Mouse (Mus musculus): Measurements from ENCODE around the gene Krtap4-7. TPM values are rescaled to one million over a fixed set of nuclear protein-coding genes. Genes with fewer than 3 reads are reported as not detected.

The Krtap4-7 gene
- polyA plus RNA-seq (2015; fragmentation: Nextera tagmentation; extraction: Ambion mirVana) = not detected in 2 replicates

GRCm38 (mm10) chr11:99643635-99644139 lies at the start of gene Krtap4-7:
TSS of gene Krtap4-7 (minus strand) at chr11:99644089.

DNA sequence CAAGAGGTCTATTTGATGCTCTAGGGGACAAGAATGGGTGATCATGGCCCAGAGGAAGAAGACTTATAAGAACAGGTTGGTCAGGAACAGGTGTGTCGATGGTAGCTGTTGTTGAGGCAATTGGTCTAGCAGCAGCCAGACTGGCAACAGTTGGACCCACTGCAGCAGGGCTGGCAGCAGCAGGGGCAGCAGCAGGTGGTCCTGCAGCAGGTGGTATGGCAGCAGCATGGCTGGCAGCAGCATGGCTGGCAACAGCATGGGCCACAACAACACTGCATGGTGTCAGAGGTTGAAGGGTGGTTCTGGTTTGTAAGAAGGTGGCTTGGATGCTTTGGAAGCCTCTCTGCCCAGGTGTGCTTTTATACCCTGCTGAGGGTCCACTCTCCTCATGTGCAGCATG lies 46.6 kb upstream of the Krtap4-7 start, which contains the start of gene Gm14190:
Gene Gm14190 (minus strand): TSS at position 278 of the 400 bp plus-strand sequence.

GRCm38 (mm10) chr11:99665860-99666259 lies 22.0 kb upstream of the Krtap4-7 start, which contains the start of gene Krtap4-6:
TSS of gene Krtap4-6 (minus strand) at chr11:99665960.

GRCm38 (mm10) chr11:99658467-99659010 lies 14.7 kb upstream of the Krtap4-7 start, which contains the start of gene Gm11563:
TSS of gene Gm11563 (minus strand) at chr11:99658960.

GRCm38 (mm10) chr11:99650136-99650535 lies 6.2 kb upstream of the Krtap4-7 start, which contains the start of gene Gm11555:
TSS of gene Gm11555 (minus strand) at chr11:99650236.

GRCm38 (mm10) chr11:99634653-99635134 lies 9.2 kb downstream of the Krtap4-7 start, which contains the start of gene Krtap4-2:
TSS of gene Krtap4-2 (minus strand) at chr11:99635084.

DNA sequence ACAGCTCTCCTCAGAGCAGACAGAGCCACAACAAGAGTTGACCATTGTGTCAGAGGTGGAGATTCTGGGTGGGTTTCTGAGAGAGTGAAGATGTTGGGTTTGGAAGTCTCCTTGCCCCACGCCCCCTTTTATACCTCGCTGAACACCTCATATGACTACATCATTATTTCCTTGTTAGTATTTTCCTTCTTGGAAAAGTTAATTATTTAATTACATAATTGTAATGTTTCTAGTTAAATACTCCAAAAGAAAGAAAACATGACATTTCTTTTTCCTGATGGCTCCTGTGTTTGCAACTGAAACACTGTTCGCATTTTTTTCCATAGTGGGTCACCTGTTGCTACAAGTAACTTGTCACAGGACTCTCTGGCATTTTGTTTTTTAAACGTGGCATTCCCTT lies 15.8 kb downstream of the Krtap4-7 start, which contains the start of gene Krtap4-1:
Gene Krtap4-1 (minus strand): TSS at position 101 of the 400 bp plus-strand sequence.

GRCm38 (mm10) chr11:99620335-99620734 lies 23.6 kb downstream of the Krtap4-7 start, which contains the start of gene Gm11562:
TSS of gene Gm11562 (minus strand) at chr11:99620435.

DNA sequence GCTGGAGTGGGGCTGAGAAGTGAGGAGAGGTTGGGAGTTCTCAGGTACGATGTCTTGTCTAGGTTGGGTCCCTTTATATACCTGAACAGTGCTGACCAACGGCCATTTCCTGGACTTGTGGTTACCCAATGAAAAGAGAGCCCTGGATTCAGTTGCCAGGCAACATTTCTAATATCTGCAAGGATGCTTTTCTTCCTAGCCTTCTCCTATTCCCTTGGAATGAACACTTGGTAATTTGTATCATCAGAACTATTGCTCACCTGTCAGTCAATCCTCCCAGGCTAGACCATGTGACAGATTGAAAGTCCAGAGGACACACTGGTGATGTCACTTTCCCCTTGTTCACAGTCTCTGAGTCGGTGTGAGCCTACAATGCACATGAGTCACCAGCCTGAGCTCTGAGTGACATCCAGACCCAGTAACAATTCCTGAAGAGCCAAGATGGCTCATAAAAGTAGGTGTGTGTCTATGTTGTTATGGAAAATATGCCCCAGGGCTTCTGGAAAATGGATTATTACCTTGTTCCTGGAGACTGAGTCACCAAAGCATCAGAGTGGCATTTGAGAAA lies 29.0 kb downstream of the Krtap4-7 start, which contains the start of gene Krtap2-4:
Gene Krtap2-4 (minus strand): TSS at position 51 of the 568 bp plus-strand sequence.

DNA sequence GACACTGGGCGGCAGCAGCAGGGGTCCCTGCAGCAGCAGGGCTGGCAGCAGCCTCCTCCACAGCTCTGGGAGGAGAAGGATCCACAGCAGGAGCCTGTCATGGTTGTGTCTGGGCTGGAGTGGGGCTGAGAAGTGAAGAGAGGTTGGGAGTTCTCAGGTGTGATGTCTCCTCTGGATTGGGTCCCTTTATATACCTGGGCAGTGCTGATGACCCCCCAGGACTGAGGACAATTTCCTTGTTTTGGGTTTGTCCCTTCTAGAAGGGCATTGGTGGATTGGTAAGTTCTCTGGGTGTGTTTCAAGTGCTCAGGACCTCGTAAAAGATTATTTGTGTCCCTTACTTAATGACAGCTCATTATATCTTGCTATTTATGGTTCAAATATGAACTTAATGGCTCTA lies 33.8 kb downstream of the Krtap4-7 start, which contains the start of gene Gm11937:
Gene Gm11937 (minus strand): TSS at position 101 of the 400 bp plus-strand sequence.

DNA sequence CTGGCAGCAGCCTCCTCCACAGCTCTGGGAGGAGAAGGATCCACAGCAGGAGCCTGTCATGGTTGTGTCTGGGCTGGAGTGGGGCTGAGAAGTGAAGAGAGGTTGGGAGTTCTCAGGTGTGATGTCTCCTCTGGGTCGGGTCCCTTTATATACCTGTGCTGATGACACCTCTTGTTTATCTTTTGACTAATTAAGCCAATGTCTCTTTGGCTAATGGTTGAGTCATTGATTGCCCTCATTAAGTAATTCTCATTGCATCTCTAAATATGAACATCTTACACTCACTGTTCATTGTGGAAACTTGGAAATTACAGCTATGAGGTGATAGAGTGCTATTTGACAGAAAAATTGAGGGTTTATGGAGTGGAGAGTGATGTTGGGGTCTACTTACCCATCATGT lies 40.7 kb downstream of the Krtap4-7 start, which contains the start of gene Gm11938:
Gene Gm11938 (minus strand): TSS at position 101 of the 400 bp plus-strand sequence.

DNA sequence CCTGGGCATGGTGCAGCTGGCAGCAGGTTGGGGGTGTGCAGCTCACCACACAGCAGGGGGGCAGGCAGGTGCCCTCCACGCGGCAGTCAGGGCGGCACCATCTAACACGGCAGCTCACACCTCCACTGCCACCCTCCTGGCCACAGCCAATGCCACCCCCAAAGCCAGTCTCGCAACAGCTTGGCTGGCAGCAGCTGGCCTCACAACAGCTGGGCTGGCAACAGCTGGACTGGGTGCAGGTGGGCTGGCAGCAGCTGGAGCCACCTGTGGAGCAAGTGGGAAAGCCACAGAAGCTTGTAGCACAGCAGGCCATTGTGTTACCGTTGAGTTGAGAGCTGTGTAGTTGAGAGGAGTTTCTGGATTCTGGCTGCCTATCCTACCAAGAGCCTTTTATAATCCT lies 46.1 kb downstream of the Krtap4-7 start, which contains the start of gene Krtap9-3:
Gene Krtap9-3 (minus strand): TSS at position 364 of the 400 bp plus-strand sequence.

Other genes starting within 250 kb of the Krtap4-7 start
- gene Krt12, start 221.8 kb downstream of the Krtap4-7 start, polyA plus RNA-seq (2015; fragmentation: Nextera tagmentation; extraction: Ambion mirVana) = not detected in 2 replicates
- gene Krt20, start 205.9 kb downstream of the Krtap4-7 start, polyA plus RNA-seq (2015; fragmentation: Nextera tagmentation; extraction: Ambion mirVana) = 0.06 and 0.22 TPM in 2 replicates
- gene Krt23, start 151.0 kb downstream of the Krtap4-7 start, polyA plus RNA-seq (2015; fragmentation: Nextera tagmentation; extraction: Ambion mirVana) = 0.10 TPM in 1 of 2 replicates, not detected in the other
- gene Krt39, start 122.8 kb downstream of the Krtap4-7 start, polyA plus RNA-seq (2015; fragmentation: Nextera tagmentation; extraction: Ambion mirVana) = not detected in 2 replicates
- not detected in 2 replicates for gene Krt40, start 100.9 kb downstream of the Krtap4-7 start, polyA plus RNA-seq (2015; fragmentation: Nextera tagmentation; extraction: Ambion mirVana)
- gene Krtap3-3, start 93.2 kb downstream of the Krtap4-7 start, polyA plus RNA-seq (2015; fragmentation: Nextera tagmentation; extraction: Ambion mirVana) = not detected in 2 replicates
- not detected in 2 replicates for gene Krtap3-2, start 87.2 kb downstream of the Krtap4-7 start, polyA plus RNA-seq (2015; fragmentation: Nextera tagmentation; extraction: Ambion mirVana)
- gene Gm11939, start 84.6 kb downstream of the Krtap4-7 start, polyA plus RNA-seq (2015; fragmentation: Nextera tagmentation; extraction: Ambion mirVana) = not detected in 2 replicates
- gene Krtap3-1, start 77.5 kb downstream of the Krtap4-7 start, polyA plus RNA-seq (2015; fragmentation: Nextera tagmentation; extraction: Ambion mirVana) = not detected in 2 replicates
- not detected in 2 replicates for gene Krtap1-5, start 63.1 kb downstream of the Krtap4-7 start, polyA plus RNA-seq (2015; fragmentation: Nextera tagmentation; extraction: Ambion mirVana)
- gene Krtap1-4, start 60.4 kb downstream of the Krtap4-7 start, polyA plus RNA-seq (2015; fragmentation: Nextera tagmentation; extraction: Ambion mirVana) = not detected in 2 replicates
- gene Krtap1-3, start 52.8 kb downstream of the Krtap4-7 start, polyA plus RNA-seq (2015; fragmentation: Nextera tagmentation; extraction: Ambion mirVana) = not detected in 2 replicates
- gene Krtap9-3, start 46.0 kb downstream of the Krtap4-7 start, polyA plus RNA-seq (2015; fragmentation: Nextera tagmentation; extraction: Ambion mirVana) = not detected in 2 replicates
- gene Gm11938, start 40.8 kb downstream of the Krtap4-7 start, polyA plus RNA-seq (2015; fragmentation: Nextera tagmentation; extraction: Ambion mirVana) = not detected in 2 replicates
- gene Gm11937, start 33.9 kb downstream of the Krtap4-7 start, polyA plus RNA-seq (2015; fragmentation: Nextera tagmentation; extraction: Ambion mirVana) = not detected in 2 replicates
- gene Krtap2-4, start 29.2 kb downstream of the Krtap4-7 start, polyA plus RNA-seq (2015; fragmentation: Nextera tagmentation; extraction: Ambion mirVana) = not detected in 2 replicates
- gene Gm11562, start 23.7 kb downstream of the Krtap4-7 start, polyA plus RNA-seq (2015; fragmentation: Nextera tagmentation; extraction: Ambion mirVana) = not detected in 2 replicates
- gene Krtap4-1, start 15.9 kb downstream of the Krtap4-7 start, polyA plus RNA-seq (2015; fragmentation: Nextera tagmentation; extraction: Ambion mirVana) = not detected in 2 replicates
- not detected in 2 replicates for gene Krtap4-2, start 9.0 kb downstream of the Krtap4-7 start, polyA plus RNA-seq (2015; fragmentation: Nextera tagmentation; extraction: Ambion mirVana)
- not detected in 2 replicates for gene Gm11555, start 6.1 kb upstream of the Krtap4-7 start, polyA plus RNA-seq (2015; fragmentation: Nextera tagmentation; extraction: Ambion mirVana)
- not detected in 2 replicates for gene Gm11563, start 14.9 kb upstream of the Krtap4-7 start, polyA plus RNA-seq (2015; fragmentation: Nextera tagmentation; extraction: Ambion mirVana)
- not detected in 2 replicates for gene Krtap4-6, start 21.9 kb upstream of the Krtap4-7 start, polyA plus RNA-seq (2015; fragmentation: Nextera tagmentation; extraction: Ambion mirVana)
- not detected in 2 replicates for gene Gm14190, start 46.7 kb upstream of the Krtap4-7 start, polyA plus RNA-seq (2015; fragmentation: Nextera tagmentation; extraction: Ambion mirVana)
- not detected in 2 replicates for gene Gm14180, start 90.2 kb upstream of the Krtap4-7 start, polyA plus RNA-seq (2015; fragmentation: Nextera tagmentation; extraction: Ambion mirVana)
- not detected in 2 replicates for gene Gm11595, start 128.8 kb upstream of the Krtap4-7 start, polyA plus RNA-seq (2015; fragmentation: Nextera tagmentation; extraction: Ambion mirVana)
- not detected in 2 replicates for gene Krtap4-8, start 136.6 kb upstream of the Krtap4-7 start, polyA plus RNA-seq (2015; fragmentation: Nextera tagmentation; extraction: Ambion mirVana)
- gene Krtap4-9, start 141.1 kb upstream of the Krtap4-7 start, polyA plus RNA-seq (2015; fragmentation: Nextera tagmentation; extraction: Ambion mirVana) = not detected in 2 replicates
- not detected in 2 replicates for gene Gm11596, start 149.4 kb upstream of the Krtap4-7 start, polyA plus RNA-seq (2015; fragmentation: Nextera tagmentation; extraction: Ambion mirVana)
- gene Gm11569, start 154.8 kb upstream of the Krtap4-7 start, polyA plus RNA-seq (2015; fragmentation: Nextera tagmentation; extraction: Ambion mirVana) = not detected in 2 replicates
- not detected in 2 replicates for gene Gm11554, start 160.4 kb upstream of the Krtap4-7 start, polyA plus RNA-seq (2015; fragmentation: Nextera tagmentation; extraction: Ambion mirVana)
- gene Krtap4-13, start 165.8 kb upstream of the Krtap4-7 start, polyA plus RNA-seq (2015; fragmentation: Nextera tagmentation; extraction: Ambion mirVana) = not detected in 2 replicates
- not detected in 2 replicates for gene Gm11564, start 171.6 kb upstream of the Krtap4-7 start, polyA plus RNA-seq (2015; fragmentation: Nextera tagmentation; extraction: Ambion mirVana)
- not detected in 2 replicates for gene 2300003K06Rik, start 194.0 kb upstream of the Krtap4-7 start, polyA plus RNA-seq (2015; fragmentation: Nextera tagmentation; extraction: Ambion mirVana)
- gene Krtap4-16, start 207.5 kb upstream of the Krtap4-7 start, polyA plus RNA-seq (2015; fragmentation: Nextera tagmentation; extraction: Ambion mirVana) = not detected in 2 replicates
- gene Gm11568, start 213.8 kb upstream of the Krtap4-7 start, polyA plus RNA-seq (2015; fragmentation: Nextera tagmentation; extraction: Ambion mirVana) = not detected in 2 replicates
- not detected in 2 replicates for gene Gm11559, start 220.4 kb upstream of the Krtap4-7 start, polyA plus RNA-seq (2015; fragmentation: Nextera tagmentation; extraction: Ambion mirVana)
- not detected in 2 replicates for gene Krtap9-1, start 229.3 kb upstream of the Krtap4-7 start, polyA plus RNA-seq (2015; fragmentation: Nextera tagmentation; extraction: Ambion mirVana)
- not detected in 2 replicates for gene Gm11567, start 235.1 kb upstream of the Krtap4-7 start, polyA plus RNA-seq (2015; fragmentation: Nextera tagmentation; extraction: Ambion mirVana)